Mouse (Mus musculus): ENCODE data around the gene Gm29427.

- TF ChIP-seq POLR2A (IDR thresholded peaks at IDR 0.05; ENCODE audit: control insufficient read depth, low read depth, low read length), result no peak
- no peak for TF ChIP-seq CTCF (IDR thresholded peaks at IDR 0.05; ENCODE audit: control insufficient read depth, insufficient read depth, insufficient replicate concordance, low read depth, low read length)
These were observed 18.1 kb upstream of the Gm29427 start for GRCm38 (mm10) chr1:130733671-130734070.
